Mouse (Mus musculus) limb, embryonic 15.5 days (tissue): Measurements from ENCODE around the gene Kif13a. TPM values are rescaled to one million over a fixed set of nuclear protein-coding genes. Genes with fewer than 3 reads are reported as not detected.

ENCODE experiments used
- ATAC-seq: fragments of 200-750 bp; cut with Nextera tagmentation; 2 replicates; pipeline ENCODE4 v1.8.0; 2017; ENCODE audit warnings: low read depth, moderate TSS enrichment; ENCODE audit not compliant: insufficient number of reproducible peaks, low FRiP score, low TSS enrichment
- H3K27ac ChIP-seq: fragments of 300-500 bp; sonication (generic); 2 replicates; pipeline ENCODE4 v1.5.1; 2015; ENCODE audit warnings: moderate library complexity, mild to moderate bottlenecking, inconsistent platforms
- H3K27me3 ChIP-seq: fragments of 300-500 bp; sonication (generic); 2 replicates; pipeline ENCODE4 v1.6.1; 2015; ENCODE audit warnings: inconsistent platforms
- H3K36me3 ChIP-seq: fragments of 300-500 bp; sonication (generic); 2 replicates; pipeline ENCODE4 v1.6.1; 2015; ENCODE audit warnings: inconsistent platforms
- H3K4me1 ChIP-seq: fragments of 300-500 bp; sonication (generic); 2 replicates; pipeline ENCODE4 v1.6.1; 2015; ENCODE audit warnings: inconsistent platforms
- H3K4me2 ChIP-seq: fragments of 300-500 bp; sonication (generic); 2 replicates; pipeline ENCODE4 v1.6.1; 2015; ENCODE audit warnings: mild to moderate bottlenecking, inconsistent platforms
- H3K4me3 ChIP-seq: fragments of 300-500 bp; sonication (generic); 2 replicates; pipeline ENCODE4 v1.5.1; 2015; ENCODE audit warnings: mild to moderate bottlenecking, inconsistent platforms
- H3K9ac ChIP-seq: fragments of 300-500 bp; sonication (generic); 2 replicates; pipeline ENCODE4 v1.6.1; 2015; ENCODE audit warnings: inconsistent platforms
- H3K9me3 ChIP-seq: fragments of 300-500 bp; sonication (generic); 2 replicates; pipeline ENCODE4 v1.6.1; 2016; ENCODE audit warnings: inconsistent platforms
- WGBS: fragments of 180-500 bp; shearing (Covaris S2); methylation state at CpG from one replicate; pipeline ENCODE4 v1.1.7; 2015; 5-methylcytosine and 5-hydroxymethylcytosine counted together
- polyA plus RNA-seq: library from polyadenylated mRNA; unstranded; fragments of >200 nt; fragmentation: Nextera tagmentation; extraction: Ambion mirVana; gene quantifications from 2 replicates; pipeline ENCODE4 v1.2.1, GENCODE M21; 2015

Kif13a gene
- polyA plus RNA-seq, 1 experiment from 2014 or later: 23.7 TPM

GRCm38 (mm10) chr13:46900870-46901555, 28.7 kb downstream of the Kif13a start:
- Histone ChIP-seq H3K27ac (no peak overlapping the region), H3K4me2 (no peak overlapping the region), H3K4me1 (no peaks in the 10 kb centered on the region), H3K9me3 (no peaks in the 10 kb centered on the region), H3K9ac (no peak overlapping the region), H3K36me3 (0 out of 2 replicates have a peak, but pooled peaks cover 3% of the 10 kb centered on the region), H3K4me3 (no peak overlapping the region), H3K27me3 (no peaks in the 10 kb centered on the region)
- 91% methylated on average over 11 of the region's 11 CpGs for WGBS
- no peak for ATAC-seq

- Histone ChIP-seq H3K4me3 (no peak overlapping the region), H3K4me2 (no peak overlapping the region), H3K27ac (no peak overlapping the region), H3K4me1 (no peaks in the 10 kb centered on the region), H3K27me3 (no peaks in the 10 kb centered on the region), H3K9ac (no peak overlapping the region), H3K36me3 (0 out of 2 replicates have a peak, but pooled peaks cover 3% of the 10 kb centered on the region), H3K9me3 (no peaks in the 10 kb centered on the region)
- no peak for ATAC-seq
- 80% methylated on average over 2 of the region's 2 CpGs for WGBS
These were observed 30.8 kb downstream of the Kif13a start for GRCm38 (mm10) chr13:46898837-46899236.

GRCm38 (mm10) chr13:46898411-46898810, 31.3 kb downstream of the Kif13a start:
- no peak overlapping the region for H3K4me2 ChIP-seq
- H3K9me3 ChIP-seq: no peaks in the 10 kb centered on the region
- no peaks in the 10 kb centered on the region for H3K4me1 ChIP-seq
- no peak overlapping the region for H3K4me3 ChIP-seq
- ATAC-seq: no peak
- no peak overlapping the region for H3K9ac ChIP-seq
- no peak overlapping the region for H3K27ac ChIP-seq
- H3K36me3 ChIP-seq: 0 out of 2 replicates have a peak, but pooled peaks cover 3% of the 10 kb centered on the region
- 74% methylated on average over 11 of the region's 11 CpGs for WGBS
- no peaks in the 10 kb centered on the region for H3K27me3 ChIP-seq

- H3K36me3 ChIP-seq: no peaks in the 10 kb centered on the region
- peaks cover 14% of the 10 kb centered on the region for H3K4me1 ChIP-seq
- 45% methylated on average over 4 of the region's 4 CpGs for WGBS
- H3K4me2 ChIP-seq: no peak overlapping the region
- H3K9me3 ChIP-seq: no peaks in the 10 kb centered on the region
- H3K4me3 ChIP-seq: no peak overlapping the region
- H3K27me3 ChIP-seq: no peaks in the 10 kb centered on the region
- ATAC-seq: no peak
- no peak overlapping the region for H3K9ac ChIP-seq
- no peak overlapping the region for H3K27ac ChIP-seq
These were observed 37.3 kb downstream of the Kif13a start for GRCm38 (mm10) chr13:46892380-46892779.

GRCm38 (mm10) chr13:46888150-46888683, 41.5 kb downstream of the Kif13a start:
- no peak for ATAC-seq

GRCm38 (mm10) chr13:46886497-46887261, 43.0 kb downstream of the Kif13a start:
- no peak overlapping the region for H3K4me3 ChIP-seq
- H3K9me3 ChIP-seq: no peaks in the 10 kb centered on the region
- H3K36me3 ChIP-seq: no peaks in the 10 kb centered on the region
- no peak for ATAC-seq
- peaks cover 21% of the 10 kb centered on the region for H3K4me1 ChIP-seq
- no peaks in the 10 kb centered on the region for H3K27me3 ChIP-seq
- H3K4me2 ChIP-seq: no peak overlapping the region
- 88% methylated on average over 10 of the region's 10 CpGs for WGBS
- no peak overlapping the region for H3K9ac ChIP-seq
- no peak overlapping the region for H3K27ac ChIP-seq

More at GRCm38 (mm10) chr13:46888150-46888683, 41.5 kb downstream of the Kif13a start:
- Histone ChIP-seq H3K4me3 (no peak overlapping the region), H3K9ac (no peak overlapping the region), H3K9me3 (no peaks in the 10 kb centered on the region), H3K27me3 (no peaks in the 10 kb centered on the region), H3K4me1 (peaks cover 20% of the 10 kb centered on the region), H3K36me3 (no peaks in the 10 kb centered on the region), H3K27ac (no peak overlapping the region), H3K4me2 (no peak overlapping the region)
- 69% methylated on average over 12 of the region's 12 CpGs for WGBS

- no peak overlapping the region for H3K27ac ChIP-seq
- peaks cover 21% of the 10 kb centered on the region for H3K4me1 ChIP-seq
- 59% methylated on average over 5 of the region's 5 CpGs for WGBS
- no peaks in the 10 kb centered on the region for H3K9me3 ChIP-seq
- H3K27me3 ChIP-seq: no peaks in the 10 kb centered on the region
- ATAC-seq: no peak
- no peak overlapping the region for H3K9ac ChIP-seq
- no peaks in the 10 kb centered on the region for H3K36me3 ChIP-seq
- H3K4me2 ChIP-seq: no peak overlapping the region
- no peak overlapping the region for H3K4me3 ChIP-seq
These were observed 44.0 kb downstream of the Kif13a start for GRCm38 (mm10) chr13:46885759-46886060.

- ATAC-seq: no peak
- Histone ChIP-seq H3K36me3 (no peaks in the 10 kb centered on the region), H3K27me3 (no peaks in the 10 kb centered on the region), H3K4me3 (no peak overlapping the region), H3K9ac (no peak overlapping the region), H3K4me1 (peaks cover 21% of the 10 kb centered on the region), H3K4me2 (no peak overlapping the region), H3K9me3 (no peaks in the 10 kb centered on the region), H3K27ac (no peak overlapping the region)
- WGBS: 80% methylated on average over 26 of the region's 26 CpGs
These were observed 44.5 kb downstream of the Kif13a start for GRCm38 (mm10) chr13:46884898-46885758.

GRCm38 (mm10) chr13:46883976-46884375, 45.7 kb downstream of the Kif13a start:
- Histone ChIP-seq H3K36me3 (no peaks in the 10 kb centered on the region), H3K27me3 (no peaks in the 10 kb centered on the region), H3K27ac (0 out of 2 replicates have a peak overlapping the region, but pooled peaks have one; percentile 50), H3K4me3 (no peak overlapping the region), H3K9me3 (no peaks in the 10 kb centered on the region), H3K9ac (no peak overlapping the region), H3K4me2 (no peak overlapping the region), H3K4me1 (peaks cover 21% of the 10 kb centered on the region)
- 85% methylated on average over 3 of the region's 3 CpGs for WGBS
- no peak for ATAC-seq

GRCm38 (mm10) chr13:46883381-46883780, 46.3 kb downstream of the Kif13a start:
- H3K36me3 ChIP-seq: no peaks in the 10 kb centered on the region
- H3K9ac ChIP-seq: no peak overlapping the region
- no peak for ATAC-seq
- peak overlapping the region; percentile 50; the same call in 1 of the 2 replicates for H3K27ac ChIP-seq
- no peak overlapping the region for H3K4me2 ChIP-seq
- H3K4me3 ChIP-seq: no peak overlapping the region
- 28% methylated on average over 10 of the region's 10 CpGs for WGBS
- peaks cover 15% of the 10 kb centered on the region for H3K4me1 ChIP-seq
- no peaks in the 10 kb centered on the region for H3K9me3 ChIP-seq
- H3K27me3 ChIP-seq: no peaks in the 10 kb centered on the region

GRCm38 (mm10) chr13:46880736-46881135, 48.9 kb downstream of the Kif13a start:
- Histone ChIP-seq H3K36me3 (no peaks in the 10 kb centered on the region), H3K4me1 (peaks cover 14% of the 10 kb centered on the region), H3K9ac (no peak overlapping the region), H3K27ac (no peak overlapping the region), H3K9me3 (no peaks in the 10 kb centered on the region), H3K27me3 (no peaks in the 10 kb centered on the region), H3K4me3 (no peak overlapping the region), H3K4me2 (no peak overlapping the region)
- 65% methylated on average over 14 of the region's 14 CpGs for WGBS
- ATAC-seq: no peak
